Mouse (Mus musculus): ENCODE measurements around the gene Serpina10.
"Not testable (repeated sequence)": the region's sequence is repeated elsewhere in the genome, so short reads cannot be mapped to it uniquely, and the experiment has no call there.

Serpina10 gene

GRCm38 (mm10) chr12:103615141-103615540 is 16.1 kb downstream of the Serpina10 start:
- DNase-seq (ENCODE audit: low spot score): no peak

- peak; percentile 10 for DNase-seq (ENCODE audit: low spot score)
These were observed 29.4 kb downstream of the Serpina10 start for GRCm38 (mm10) chr12:103601839-103602238.

GRCm38 (mm10) chr12:103600364-103600763 is 30.9 kb downstream of the Serpina10 start:
- DNase-seq (ENCODE audit: low spot score): no peak

GRCm38 (mm10) chr12:103598411-103598810 is 32.8 kb downstream of the Serpina10 start:
- DNase-seq (ENCODE audit: low spot score): no peak

GRCm38 (mm10) chr12:103583771-103584170 is 47.5 kb downstream of the Serpina10 start:
- no peak for DNase-seq (ENCODE audit: low spot score)

- DNase-seq (ENCODE audit: low spot score): not testable (repeated sequence)
These were observed 53.1 kb downstream of the Serpina10 start for GRCm38 (mm10) chr12:103578148-103578547.

GRCm38 (mm10) chr12:103569690-103570089 is 61.6 kb downstream of the Serpina10 start:
- no peak for DNase-seq (ENCODE audit: low spot score)

GRCm38 (mm10) chr12:103567129-103567528 is 64.1 kb downstream of the Serpina10 start:
- DNase-seq (ENCODE audit: low spot score): peak; percentile 14

- no peak for DNase-seq (ENCODE audit: low spot score)
These were observed 66.1 kb downstream of the Serpina10 start for GRCm38 (mm10) chr12:103565151-103565550.

All from embryo, embryonic 10.5 days (tissue).